Mouse (Mus musculus): Measurements from ENCODE around the gene Chd3. TPM values are rescaled to one million over a fixed set of nuclear protein-coding genes. Genes with fewer than 3 reads are reported as not detected.

Gene Chd3
- polyA plus RNA-seq, 1 experiment, result 134 TPM

GRCm38 (mm10) chr11:69302817-69303216, 66.4 kb downstream of the Chd3 start:
- H3K27ac ChIP-seq (ENCODE audit: insufficient read depth, low read depth, low read length), result no peak overlapping the region
- no peak overlapping the region for H3K4me3 ChIP-seq (ENCODE audit: insufficient read depth, low read length)
- no peaks in the 10 kb centered on the region for H3K4me1 ChIP-seq (ENCODE audit: control insufficient read depth, insufficient read depth, low read length)
- TF ChIP-seq POLR2A (IDR thresholded peaks at IDR 0.05; ENCODE audit: borderline replicate concordance, low read depth, low read length), result no peak
- TF ChIP-seq CTCF (IDR thresholded peaks at IDR 0.05; ENCODE audit: low read depth, low read length), result no peak

DNA sequence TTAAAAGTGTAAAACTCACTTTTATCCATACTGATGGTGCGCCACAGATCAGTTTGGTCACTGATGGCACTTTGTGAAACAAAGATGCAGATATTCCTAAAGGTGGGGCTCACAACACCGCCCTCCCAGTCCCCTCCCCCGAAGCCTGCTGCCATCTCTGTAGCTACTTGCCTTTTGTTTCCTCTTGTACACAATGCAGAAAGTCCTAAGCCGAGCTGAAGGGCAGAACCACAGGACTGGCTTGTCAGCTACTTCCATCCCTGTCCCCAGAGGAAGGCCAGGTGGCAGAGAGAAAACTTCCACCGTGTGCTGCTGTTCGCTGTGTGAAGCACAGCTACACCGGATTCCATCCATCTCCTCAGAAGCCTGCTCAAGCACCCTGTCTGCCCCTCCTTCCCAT, 71.0 kb downstream of the Chd3 start:
- Histone ChIP-seq H3K4me1 (ENCODE audit: control insufficient read depth, insufficient read depth, low read length) (no peaks in the 10 kb centered on the region), H3K27ac (ENCODE audit: insufficient read depth, low read depth, low read length) (no peak overlapping the region), H3K4me3 (ENCODE audit: insufficient read depth, low read length) (no peak overlapping the region)
- TF ChIP-seq CTCF (IDR thresholded peaks at IDR 0.05; ENCODE audit: low read depth, low read length), result no peak
- no peak for TF ChIP-seq POLR2A (IDR thresholded peaks at IDR 0.05; ENCODE audit: borderline replicate concordance, low read depth, low read length)

DNA sequence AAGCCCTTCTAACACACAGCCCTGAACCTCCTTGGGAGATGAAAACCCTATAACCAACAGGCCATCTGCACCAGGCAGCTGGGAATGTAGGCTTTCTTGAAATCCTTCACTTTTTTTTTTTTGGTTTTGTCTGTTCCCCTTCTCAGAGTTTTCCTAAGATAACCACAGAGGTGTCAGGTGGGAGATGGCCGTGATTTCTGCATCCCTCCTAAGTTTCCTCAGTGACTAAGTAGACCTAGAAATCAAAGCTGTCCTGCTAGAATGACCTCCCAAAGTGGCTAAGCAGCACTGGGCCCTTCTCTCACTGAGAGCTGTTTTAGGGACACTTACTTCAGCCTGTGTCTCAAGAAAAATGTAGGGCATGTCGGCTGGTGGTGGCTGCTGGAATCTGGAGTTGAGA, 71.4 kb downstream of the Chd3 start:
- TF ChIP-seq CTCF (IDR thresholded peaks at IDR 0.05; ENCODE audit: low read depth, low read length) (no peak), POLR2A (IDR thresholded peaks at IDR 0.05; ENCODE audit: borderline replicate concordance, low read depth, low read length) (no peak)
- Histone ChIP-seq H3K4me1 (ENCODE audit: control insufficient read depth, insufficient read depth, low read length) (no peaks in the 10 kb centered on the region), H3K4me3 (ENCODE audit: insufficient read depth, low read length) (no peak overlapping the region), H3K27ac (ENCODE audit: insufficient read depth, low read depth, low read length) (no peak overlapping the region)

- TF ChIP-seq CTCF (IDR thresholded peaks at IDR 0.05; ENCODE audit: low read depth, low read length) (no peak), POLR2A (IDR thresholded peaks at IDR 0.05; ENCODE audit: borderline replicate concordance, low read depth, low read length) (no peak)
- Histone ChIP-seq H3K4me1 (ENCODE audit: control insufficient read depth, insufficient read depth, low read length) (no peaks in the 10 kb centered on the region), H3K4me3 (ENCODE audit: insufficient read depth, low read length) (no peak overlapping the region), H3K27ac (ENCODE audit: insufficient read depth, low read depth, low read length) (no peak overlapping the region)
These were observed 73.9 kb downstream of the Chd3 start for GRCm38 (mm10) chr11:69295286-69295685.

Other genes with a start within 250 kb of the Chd3 start
- gene Hes7, start 249.0 kb downstream of the Chd3 start, polyA plus RNA-seq (2012; ENCODE audit: insufficient read depth, insufficient read length, missing spikeins), result 0.71 and 0.88 TPM in 2 replicates
- 0.35 TPM in 1 of 2 replicates, not detected in the other for gene 9130213A22Rik, start 246.8 kb downstream of the Chd3 start, polyA plus RNA-seq (2012; ENCODE audit: insufficient read depth, insufficient read length, missing spikeins)
- not detected in 2 replicates for gene Aloxe3, start 243.5 kb downstream of the Chd3 start, polyA plus RNA-seq (2012; ENCODE audit: insufficient read depth, insufficient read length, missing spikeins)
- gene Alox12b, start 212.4 kb downstream of the Chd3 start, polyA plus RNA-seq (2012; ENCODE audit: insufficient read depth, insufficient read length, missing spikeins), result not detected in 2 replicates
- gene Alox8, start 171.6 kb downstream of the Chd3 start, polyA plus RNA-seq (2012; ENCODE audit: insufficient read depth, insufficient read length, missing spikeins), result not detected in 2 replicates
- gene Gucy2e, start 132.4 kb downstream of the Chd3 start, polyA plus RNA-seq (2012; ENCODE audit: insufficient read depth, insufficient read length, missing spikeins), result not detected in 2 replicates
- gene Cntrob, start 45.6 kb downstream of the Chd3 start, polyA plus RNA-seq (2012; ENCODE audit: insufficient read depth, insufficient read length, missing spikeins), result 15.4 and 16.8 TPM in 2 replicates
- gene Trappc1, start 45.4 kb downstream of the Chd3 start, polyA plus RNA-seq (2012; ENCODE audit: insufficient read depth, insufficient read length, missing spikeins), result 109 and 110 TPM in 2 replicates
- 0.43 and 0.88 TPM in 2 replicates for gene Kcnab3, start 43.1 kb downstream of the Chd3 start, polyA plus RNA-seq (2012; ENCODE audit: insufficient read depth, insufficient read length, missing spikeins)
- gene Rnf227, start 28.9 kb downstream of the Chd3 start, polyA plus RNA-seq (2012; ENCODE audit: insufficient read depth, insufficient read length, missing spikeins), result 4.6 and 4.8 TPM in 2 replicates
- gene Naa38, start 26.1 kb upstream of the Chd3 start, polyA plus RNA-seq (2012; ENCODE audit: insufficient read depth, insufficient read length, missing spikeins), result 69.8 and 73.7 TPM in 2 replicates
- 22.5 and 23.2 TPM in 2 replicates for gene Cyb5d1, start 26.2 kb upstream of the Chd3 start, polyA plus RNA-seq (2012; ENCODE audit: insufficient read depth, insufficient read length, missing spikeins)
- gene Tmem88, start 28.8 kb upstream of the Chd3 start, polyA plus RNA-seq (2012; ENCODE audit: insufficient read depth, insufficient read length, missing spikeins), result not detected in 2 replicates
- 8.1 and 9.3 TPM in 2 replicates for gene Kdm6b, start 44.3 kb upstream of the Chd3 start, polyA plus RNA-seq (2012; ENCODE audit: insufficient read depth, insufficient read length, missing spikeins)
- gene Dnah2, start 179.7 kb upstream of the Chd3 start, polyA plus RNA-seq (2012; ENCODE audit: insufficient read depth, insufficient read length, missing spikeins), result 0.72 and 0.76 TPM in 2 replicates
- 0.33 TPM in 1 of 2 replicates, not detected in the other for gene Efnb3, start 190.8 kb upstream of the Chd3 start, polyA plus RNA-seq (2012; ENCODE audit: insufficient read depth, insufficient read length, missing spikeins)
- gene Wrap53, start 210.8 kb upstream of the Chd3 start, polyA plus RNA-seq (2012; ENCODE audit: insufficient read depth, insufficient read length, missing spikeins), result 8.2 and 8.8 TPM in 2 replicates
- gene Trp53, start 211.0 kb upstream of the Chd3 start, polyA plus RNA-seq (2012; ENCODE audit: insufficient read depth, insufficient read length, missing spikeins), result 76.1 and 79.7 TPM in 2 replicates
- not detected in 2 replicates for gene Atp1b2, start 236.5 kb upstream of the Chd3 start, polyA plus RNA-seq (2012; ENCODE audit: insufficient read depth, insufficient read length, missing spikeins)
- not detected in 2 replicates for gene Shbg, start 248.5 kb upstream of the Chd3 start, polyA plus RNA-seq (2012; ENCODE audit: insufficient read depth, insufficient read length, missing spikeins)